Mouse (Mus musculus) granulocyte monocyte progenitor cell, adult 5-6 weeks (primary cell): ENCODE results near the gene Slamf7. TPM values are rescaled to one million over a fixed set of nuclear protein-coding genes. Genes with fewer than 3 reads are reported as not detected.

Experiments
- total RNA-seq, 2 experiments: library from RNA; stranded (forward) in 1 of 2; stranded (reverse) in 1 of 2; fragments of 200-712, 200-1000 nt in 1 of 2; fragments of >200 nt in 1 of 2; fragmentation: Nextera tagmentation in 1 of 2; gene quantifications; 2 replicates each; pipeline ENCODE4 v1.2.3; 2014 to 2017

Slamf7 gene
- total RNA-seq, 2 experiments from 2014 or later: 0.64 TPM; not detected in 1

Other genes with a start within 250 kb of the Slamf7 start
- 51.3 and 64.2 TPM in 2 replicates for gene Usf1, start 241.7 kb downstream of the Slamf7 start, total RNA-seq (2014; fragmentation: Nextera tagmentation)
- 71.0 and 71.5 TPM in 2 replicates for gene Usf1, start 241.7 kb downstream of the Slamf7 start, total RNA-seq (2017)
- gene Tstd1, start 234.2 kb downstream of the Slamf7 start, total RNA-seq (2014; fragmentation: Nextera tagmentation): 10.1 and 14.9 TPM in 2 replicates
- gene Tstd1, start 234.2 kb downstream of the Slamf7 start, total RNA-seq (2017): 3.7 TPM in 1 of 2 replicates, not detected in the other
- gene F11r, start 215.5 kb downstream of the Slamf7 start, total RNA-seq (2014; fragmentation: Nextera tagmentation): not detected in 2 replicates
- 5.8 TPM in 1 of 2 replicates, not detected in the other for gene F11r, start 215.5 kb downstream of the Slamf7 start, total RNA-seq (2017)
- gene Alyref2, start 149.6 kb downstream of the Slamf7 start, total RNA-seq (2014; fragmentation: Nextera tagmentation): 3.2 and 4.7 TPM in 2 replicates
- 6.4 and 13.2 TPM in 2 replicates for gene Alyref2, start 149.6 kb downstream of the Slamf7 start, total RNA-seq (2017)
- not detected in 2 replicates for gene Itln1, start 117.7 kb downstream of the Slamf7 start, total RNA-seq (2014; fragmentation: Nextera tagmentation)
- gene Itln1, start 117.7 kb downstream of the Slamf7 start, total RNA-seq (2017): not detected in 2 replicates
- gene Cd244a, start 93.8 kb downstream of the Slamf7 start, total RNA-seq (2014; fragmentation: Nextera tagmentation): 5.5 and 6.7 TPM in 2 replicates
- 5.6 and 7.9 TPM in 2 replicates for gene Cd244a, start 93.8 kb downstream of the Slamf7 start, total RNA-seq (2017)
- 19.8 and 22.0 TPM in 2 replicates for gene Ly9, start 45.6 kb downstream of the Slamf7 start, total RNA-seq (2014; fragmentation: Nextera tagmentation)
- gene Ly9, start 45.6 kb downstream of the Slamf7 start, total RNA-seq (2017): 22.3 and 29.9 TPM in 2 replicates
- gene Cd48, start 29.0 kb upstream of the Slamf7 start, total RNA-seq (2014; fragmentation: Nextera tagmentation): 167 and 179 TPM in 2 replicates
- gene Cd48, start 29.0 kb upstream of the Slamf7 start, total RNA-seq (2017): 138 and 170 TPM in 2 replicates
- gene Slamf1, start 114.1 kb upstream of the Slamf7 start, total RNA-seq (2014; fragmentation: Nextera tagmentation): not detected in 2 replicates
- 0.04 TPM in 1 of 2 replicates, not detected in the other for gene Slamf1, start 114.1 kb upstream of the Slamf7 start, total RNA-seq (2017)
- gene Cd84, start 186.7 kb upstream of the Slamf7 start, total RNA-seq (2014; fragmentation: Nextera tagmentation): 27.8 and 46.4 TPM in 2 replicates
- gene Cd84, start 186.7 kb upstream of the Slamf7 start, total RNA-seq (2017): 65.1 and 76.7 TPM in 2 replicates
- gene Gm10521, start 242.6 kb upstream of the Slamf7 start, total RNA-seq (2014; fragmentation: Nextera tagmentation): 1.6 and 2.3 TPM in 2 replicates
- 1.3 and 1.9 TPM in 2 replicates for gene Gm10521, start 242.6 kb upstream of the Slamf7 start, total RNA-seq (2017)